Mouse (Mus musculus) stomach, embryonic 15.5 days (tissue): ENCODE data around the gene Ugt2b1. TPM values are rescaled to one million over a fixed set of nuclear protein-coding genes. Genes with fewer than 3 reads are reported as not detected.
"Not testable (repeated sequence)": the region's sequence is repeated elsewhere in the genome, so short reads cannot be mapped to it uniquely, and the experiment has no call there.

ENCODE experiments used
- ATAC-seq: fragments of 200-750 bp; cut with Nextera tagmentation; 2 replicates; pipeline ENCODE4 v1.8.0; 2017; ENCODE audit warnings: low read depth, moderate number of reproducible peaks, moderate TSS enrichment; ENCODE audit not compliant: insufficient read depth, low FRiP score
- H3K27ac ChIP-seq: fragments of 300-500 bp; sonication (generic); 2 replicates; pipeline ENCODE4 v1.5.1; 2015; ENCODE audit warnings: mild to moderate bottlenecking, inconsistent platforms
- H3K27me3 ChIP-seq: fragments of 300-500 bp; sonication (generic); replicated peaks from 2 replicates; pipeline ENCODE4 v1.6.1; 2015; ENCODE audit warnings: inconsistent platforms
- H3K36me3 ChIP-seq: fragments of 300-500 bp; sonication (generic); 2 replicates; pipeline ENCODE4 v1.6.1; 2015; ENCODE audit warnings: inconsistent platforms
- H3K4me1 ChIP-seq: fragments of 300-500 bp; sonication (generic); 2 replicates; pipeline ENCODE4 v1.6.1; 2015; ENCODE audit warnings: inconsistent platforms
- H3K4me2 ChIP-seq: fragments of 300-500 bp; sonication (generic); 2 replicates; pipeline ENCODE4 v1.6.1; 2015; ENCODE audit warnings: mild to moderate bottlenecking, inconsistent platforms
- H3K4me3 ChIP-seq: fragments of 300-500 bp; sonication (generic); replicated peaks from 2 replicates; pipeline ENCODE4 v1.5.1; 2015; ENCODE audit warnings: inconsistent platforms
- H3K9ac ChIP-seq: fragments of 300-500 bp; sonication (generic); 2 replicates; pipeline ENCODE4 v1.6.1; 2015; ENCODE audit warnings: inconsistent platforms
- H3K9me3 ChIP-seq: fragments of 300-500 bp; sonication (generic); 2 replicates; pipeline ENCODE4 v1.6.1; 2016; ENCODE audit warnings: inconsistent platforms
- WGBS: fragments of 180-500 bp; shearing (Covaris S2); methylation state at CpG from one replicate; pipeline ENCODE4 v1.1.7; 2015; 5-methylcytosine and 5-hydroxymethylcytosine counted together
- polyA plus RNA-seq: library from polyadenylated mRNA; unstranded; fragments of >200 nt; fragmentation: Nextera tagmentation; extraction: Ambion mirVana; gene quantifications from 2 replicates; pipeline ENCODE4 v1.2.1, GENCODE M21; 2015

The Ugt2b1 gene
- polyA plus RNA-seq: 0.06 TPM in 1 of 2 replicates, not detected in the other

GRCm38 (mm10) chr5:86926426-86926825, at the start of gene Ugt2b1:
Ugt2b1 (minus strand) TSS chr5:86926530.
- Histone ChIP-seq H3K27me3 (no peaks in the 10 kb centered on the region), H3K4me2 (no peak within 1 kb of the TSS), H3K9ac (no peak within 1 kb of the TSS), H3K4me1 (no peaks in the 10 kb centered on the region), H3K36me3 (no peaks in the 10 kb centered on the region), H3K27ac (no peak within 1 kb of the TSS), H3K4me3 (no peak within 1 kb of the TSS), H3K9me3 (no peaks in the 10 kb centered on the region)
- WGBS: 75% methylated on average over 2 of the region's 2 CpGs
- no peak for ATAC-seq

DNA sequence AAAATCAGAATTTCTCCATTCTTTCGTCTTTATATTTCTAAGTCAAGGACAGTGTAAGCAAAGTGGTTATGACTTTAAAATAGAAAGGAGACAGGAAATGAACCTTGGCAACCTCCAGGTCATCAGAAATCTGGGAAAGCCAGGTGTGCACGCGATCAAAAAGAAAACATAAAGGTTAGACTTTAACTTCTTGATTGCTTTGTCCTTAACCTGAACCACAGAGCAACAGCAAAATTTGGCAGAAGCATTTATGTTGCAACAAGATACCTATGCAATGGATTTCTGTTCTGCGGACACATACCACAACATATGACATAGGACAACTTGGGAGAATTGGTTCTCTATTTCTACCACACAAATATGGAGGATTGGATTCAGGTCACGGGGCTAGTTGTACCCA, 40.9 kb upstream of the Ugt2b1 start:
- H3K27ac ChIP-seq, H3K4me3 ChIP-seq, H3K4me1 ChIP-seq, H3K9me3 ChIP-seq, H3K9ac ChIP-seq, H3K27me3 ChIP-seq, H3K36me3 ChIP-seq, ATAC-seq, H3K4me2 ChIP-seq: not testable (repeated sequence)
- WGBS: 85% methylated on average over 5 of the region's 5 CpGs

DNA sequence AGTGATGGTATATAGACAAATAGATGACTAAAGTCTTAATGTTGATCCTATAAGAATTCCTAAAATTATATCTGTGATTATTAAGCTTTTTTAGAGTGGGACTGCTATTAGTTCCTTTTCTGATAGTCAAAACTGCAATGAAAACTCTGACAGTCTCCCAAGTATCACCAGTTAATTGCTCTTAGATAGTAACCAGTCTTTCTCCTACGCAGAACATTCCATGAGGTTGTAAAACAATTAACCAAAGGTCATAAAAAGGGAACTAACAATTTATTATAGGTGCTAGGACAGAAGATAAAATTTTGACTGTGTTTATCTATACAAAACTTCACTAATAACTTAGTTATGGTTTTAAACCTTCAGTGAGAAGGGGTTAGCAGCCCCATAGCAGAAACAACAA, 36.5 kb upstream of the Ugt2b1 start:
- H3K27ac ChIP-seq, H3K9me3 ChIP-seq, H3K4me1 ChIP-seq, H3K9ac ChIP-seq, H3K36me3 ChIP-seq, H3K4me3 ChIP-seq, ATAC-seq, H3K4me2 ChIP-seq, H3K27me3 ChIP-seq: not testable (repeated sequence)
- WGBS: 38% methylated on average over 1 of the region's 1 CpGs

DNA sequence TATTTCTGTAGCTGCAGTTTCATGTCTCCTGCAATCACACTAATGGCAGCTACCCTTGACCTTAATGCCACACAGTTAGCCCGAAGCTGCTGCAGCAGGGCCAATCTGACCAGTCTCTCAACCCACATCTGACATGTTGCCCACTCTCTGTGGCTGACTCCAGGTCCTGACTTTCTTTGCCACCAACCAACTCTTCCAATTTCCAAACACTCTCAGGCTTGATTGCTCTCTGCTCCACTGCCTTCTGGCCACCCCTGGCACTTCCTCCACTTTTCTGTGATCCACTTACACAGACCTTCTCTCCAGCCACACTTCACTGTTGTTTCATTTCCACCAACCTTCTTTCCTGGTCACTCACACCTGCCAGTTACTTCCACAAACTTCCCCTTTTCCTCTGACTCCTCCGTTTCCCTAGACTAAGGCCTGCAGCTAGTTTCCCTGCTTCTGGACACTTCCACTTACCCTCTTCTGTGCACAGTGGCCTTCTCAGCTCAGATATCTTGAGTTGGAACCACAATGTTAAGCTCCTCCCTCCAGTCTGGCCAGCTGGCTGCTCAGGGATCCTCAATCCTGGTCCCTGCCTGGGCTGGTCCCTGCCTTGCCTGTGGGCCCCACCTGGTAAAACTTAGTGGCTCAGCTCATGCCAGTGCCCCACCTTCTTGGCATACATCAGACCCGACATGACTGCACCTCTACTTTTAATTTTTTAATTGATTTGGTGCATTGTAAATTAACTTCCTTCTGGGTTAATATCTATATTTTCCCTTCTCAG, 35.4 kb upstream of the Ugt2b1 start:
- Histone ChIP-seq H3K27me3 (no peaks in the 10 kb centered on the region), H3K4me3 (no peak overlapping the region), H3K27ac (no peak overlapping the region), H3K4me1 (no peaks in the 10 kb centered on the region), H3K4me2 (no peak overlapping the region), H3K9me3 (no peaks in the 10 kb centered on the region), H3K36me3 (no peaks in the 10 kb centered on the region), H3K9ac (no peak overlapping the region)
- ATAC-seq: no peak
- WGBS: 61% methylated on average over 3 of the region's 3 CpGs

GRCm38 (mm10) chr5:86960504-86960903, 34.2 kb upstream of the Ugt2b1 start:
- WGBS: 85% methylated on average over 3 of the region's 3 CpGs
- Histone ChIP-seq H3K9me3 (no peaks in the 10 kb centered on the region), H3K9ac (no peak overlapping the region), H3K27ac (no peak overlapping the region), H3K4me3 (no peak overlapping the region), H3K36me3 (no peaks in the 10 kb centered on the region), H3K27me3 (no peaks in the 10 kb centered on the region), H3K4me2 (no peak overlapping the region), H3K4me1 (no peaks in the 10 kb centered on the region)
- ATAC-seq: no peak

DNA sequence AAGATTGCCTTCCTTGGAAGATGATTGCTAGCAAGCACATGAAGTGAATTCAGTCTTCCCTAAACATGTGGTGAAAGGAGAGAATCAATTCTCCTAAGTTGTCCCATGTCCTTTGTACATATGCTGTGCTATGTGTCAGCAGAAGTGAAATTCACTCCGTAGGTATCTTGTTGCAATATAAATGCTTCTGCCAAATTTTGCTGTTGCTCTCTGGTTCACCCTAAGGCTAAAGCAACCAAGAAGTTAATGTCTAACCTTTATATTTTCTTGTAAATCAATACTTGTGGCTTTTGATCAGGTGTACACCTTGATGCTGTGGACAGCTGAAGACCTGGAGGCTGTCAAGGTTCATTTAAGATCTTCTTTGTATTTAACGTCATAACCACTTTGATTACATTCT, 15.8 kb upstream of the Ugt2b1 start:
- H3K9ac ChIP-seq: no peak overlapping the region
- no peaks in the 10 kb centered on the region for H3K27me3 ChIP-seq
- no peaks in the 10 kb centered on the region for H3K9me3 ChIP-seq
- no peaks in the 10 kb centered on the region for H3K4me1 ChIP-seq
- 80% methylated on average over 2 of the region's 2 CpGs for WGBS
- H3K4me2 ChIP-seq: no peak overlapping the region
- no peak overlapping the region for H3K27ac ChIP-seq
- H3K36me3 ChIP-seq: no peaks in the 10 kb centered on the region
- H3K4me3 ChIP-seq: no peak overlapping the region
- no peak for ATAC-seq

GRCm38 (mm10) chr5:86920661-86921233, 5.6 kb downstream of the Ugt2b1 start:
- Histone ChIP-seq H3K4me2 (no peak overlapping the region), H3K9me3 (no peaks in the 10 kb centered on the region), H3K9ac (no peak overlapping the region), H3K4me1 (no peaks in the 10 kb centered on the region), H3K4me3 (no peak overlapping the region), H3K27me3 (no peaks in the 10 kb centered on the region), H3K36me3 (no peaks in the 10 kb centered on the region), H3K27ac (no peak overlapping the region)
- ATAC-seq: no peak
- 52% methylated on average over 3 of the region's 3 CpGs for WGBS

GRCm38 (mm10) chr5:86911357-86912099, 14.8 kb downstream of the Ugt2b1 start:
- Histone ChIP-seq H3K27me3 (no peaks in the 10 kb centered on the region), H3K36me3 (no peaks in the 10 kb centered on the region), H3K27ac (no peak overlapping the region), H3K9me3 (no peaks in the 10 kb centered on the region), H3K4me2 (no peak overlapping the region), H3K4me1 (no peaks in the 10 kb centered on the region), H3K4me3 (no peak overlapping the region), H3K9ac (no peak overlapping the region)
- no peak for ATAC-seq
- 63% methylated on average over 3 of the region's 3 CpGs for WGBS

- no peaks in the 10 kb centered on the region for H3K9me3 ChIP-seq
- H3K4me1 ChIP-seq: no peaks in the 10 kb centered on the region
- 49% methylated on average over 1 of the region's 1 CpGs for WGBS
- H3K4me3 ChIP-seq: no peak overlapping the region
- ATAC-seq: peak; percentile 66
- no peaks in the 10 kb centered on the region for H3K27me3 ChIP-seq
- H3K9ac ChIP-seq: no peak overlapping the region
- H3K4me2 ChIP-seq: no peak overlapping the region
- no peaks in the 10 kb centered on the region for H3K36me3 ChIP-seq
- H3K27ac ChIP-seq: no peak overlapping the region; the same call in 1 of the 2 replicates
Measured at GRCm38 (mm10) chr5:86910770-86911169, 15.6 kb downstream of the Ugt2b1 start.

DNA sequence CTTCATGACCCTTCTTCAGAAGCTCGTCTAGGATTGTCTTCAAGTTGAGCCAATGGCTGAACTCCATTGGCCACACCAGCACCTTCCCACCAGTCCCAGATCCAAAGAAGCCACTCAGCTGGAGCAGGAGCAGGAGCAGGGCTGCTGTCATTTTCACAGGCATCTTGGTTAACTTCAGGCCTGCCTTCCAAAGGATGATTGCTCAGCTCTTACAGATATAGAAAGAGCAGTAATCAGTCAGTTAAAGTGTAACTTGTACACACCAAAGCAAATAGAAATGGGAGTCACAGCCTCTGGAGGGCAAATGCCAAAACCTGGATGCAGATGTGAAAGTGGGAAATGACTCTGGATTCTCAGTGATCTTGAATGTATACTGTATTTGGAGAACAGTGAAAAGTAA, 19.6 kb downstream of the Ugt2b1 start, which contains the start of gene Ugt2b34:
Gene Ugt2b34 (minus strand): TSS at position 180 of the 400 bp plus-strand sequence.
- 0 out of 2 replicates have a peak within 1 kb of the TSS, but pooled peaks have one; percentile 9 for H3K9ac ChIP-seq
- no peaks in the 10 kb centered on the region for H3K27me3 ChIP-seq
- peak; percentile 77 for ATAC-seq
- no peaks in the 10 kb centered on the region for H3K36me3 ChIP-seq
- H3K4me1 ChIP-seq: no peaks in the 10 kb centered on the region
- WGBS: 44% methylated on average over 1 of the region's 1 CpGs
- no peak within 1 kb of the TSS for H3K27ac ChIP-seq
- no peaks in the 10 kb centered on the region for H3K9me3 ChIP-seq
- H3K4me3 ChIP-seq: peak within 1 kb of the TSS; percentile 35
- peak within 1 kb of the TSS; percentile 32 for H3K4me2 ChIP-seq

DNA sequence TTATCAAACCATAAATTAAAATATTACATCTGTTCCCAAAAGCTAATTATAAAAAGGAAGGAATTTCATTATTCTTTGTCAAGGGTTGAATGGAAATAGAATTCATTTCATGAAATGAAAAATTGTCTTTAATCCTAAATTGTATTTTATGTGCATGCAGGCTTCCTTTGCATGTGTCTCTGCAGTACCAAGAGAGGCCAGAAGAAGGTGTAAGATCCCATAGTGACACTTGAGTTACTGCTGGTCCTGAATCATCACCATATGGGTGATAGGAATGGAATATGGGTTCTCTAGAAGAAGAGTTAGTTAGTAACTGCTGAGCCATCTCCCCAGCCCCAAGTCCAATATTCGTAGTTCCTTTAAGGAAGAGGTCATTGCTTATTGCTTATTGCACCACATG, 36.4 kb downstream of the Ugt2b1 start:
- Histone ChIP-seq H3K27me3 (no peaks in the 10 kb centered on the region), H3K4me3 (no peak overlapping the region), H3K4me2 (no peak overlapping the region), H3K4me1 (no peaks in the 10 kb centered on the region), H3K9ac (no peak overlapping the region), H3K9me3 (no peaks in the 10 kb centered on the region), H3K36me3 (peaks cover 4% of the 10 kb centered on the region), H3K27ac (no peak overlapping the region)
- WGBS: 90% methylated on average over 1 of the region's 1 CpGs
- ATAC-seq: no peak

DNA sequence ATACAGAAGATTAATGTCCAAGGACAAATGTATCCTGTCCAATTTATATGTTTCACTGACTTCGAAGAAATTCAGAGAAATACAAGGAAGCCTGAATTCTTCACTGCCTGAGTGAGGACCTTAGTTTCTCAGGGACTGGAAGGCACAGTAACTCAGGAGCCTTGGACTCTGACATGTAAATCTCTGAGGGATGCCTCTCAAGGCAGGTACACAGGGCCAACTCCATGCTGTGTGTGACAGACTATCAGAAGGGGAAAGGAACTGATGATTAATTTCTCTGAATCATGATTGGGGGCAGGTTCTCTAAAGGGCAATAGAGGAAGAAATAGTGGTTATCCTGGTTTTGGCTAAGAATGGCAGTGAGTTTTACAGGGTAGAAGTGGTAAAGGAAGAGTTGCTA, 37.9 kb downstream of the Ugt2b1 start:
- WGBS: 72% methylated on average over 1 of the region's 1 CpGs
- Histone ChIP-seq H3K9ac (no peak overlapping the region), H3K36me3 (no peaks in the 10 kb centered on the region), H3K4me3 (no peak overlapping the region), H3K9me3 (no peaks in the 10 kb centered on the region), H3K4me1 (no peaks in the 10 kb centered on the region), H3K27me3 (no peaks in the 10 kb centered on the region), H3K27ac (no peak overlapping the region), H3K4me2 (no peak overlapping the region)
- no peak for ATAC-seq
